Mouse (Mus musculus) limb, embryonic 14.5 days (tissue): ENCODE measurements around the gene Gm49393. TPM values are rescaled to one million over a fixed set of nuclear protein-coding genes. Genes with fewer than 3 reads are reported as not detected.
"Not testable (repeated sequence)": the region's sequence is repeated elsewhere in the genome, so short reads cannot be mapped to it uniquely, and the experiment has no call there.

Experiments used
- ATAC-seq: fragments of 200-750 bp; cut with Nextera tagmentation; 2 replicates; pipeline ENCODE4 v1.8.0; 2017; ENCODE audit warnings: low read depth, moderate number of reproducible peaks, moderate TSS enrichment; ENCODE audit not compliant: low FRiP score
- DNase-seq: peaks from one replicate; pipeline ENCODE4 v3.0.0-alpha.2; 2015; ENCODE audit warnings: low spot score
- H3K27ac ChIP-seq: fragments of 300-500 bp; sonication (generic); replicated peaks from 2 replicates; pipeline ENCODE4 v1.5.1; 2014; ENCODE audit warnings: low read depth, mild to moderate bottlenecking, low read length, moderate library complexity, mixed read lengths
- H3K27me3 ChIP-seq: fragments of 300-500 bp; sonication (generic); 2 replicates; pipeline ENCODE4 v1.6.1; 2014; ENCODE audit warnings: low read length, mixed read lengths; ENCODE audit not compliant: control insufficient read depth, insufficient read depth
- H3K36me3 ChIP-seq: fragments of 300-500 bp; sonication (generic); 2 replicates; pipeline ENCODE4 v1.6.1; 2014; ENCODE audit warnings: mild to moderate bottlenecking, low read length, moderate library complexity, mixed read lengths; ENCODE audit not compliant: control insufficient read depth, insufficient read depth
- H3K4me1 ChIP-seq: fragments of 300-500 bp; sonication (generic); 2 replicates; pipeline ENCODE4 v1.6.1; 2014; ENCODE audit warnings: antibody characterized with exemption, low read length, mixed read lengths; ENCODE audit not compliant: control insufficient read depth, insufficient read depth
- H3K4me2 ChIP-seq: fragments of 300-500 bp; sonication (generic); replicated peaks from 2 replicates; pipeline ENCODE4 v1.6.1; 2014; ENCODE audit warnings: low read depth, mild to moderate bottlenecking, low read length, moderate library complexity; ENCODE audit not compliant: severe bottlenecking
- H3K4me3 ChIP-seq: fragments of 300-500 bp; sonication (generic); replicated peaks from 2 replicates; pipeline ENCODE4 v1.5.1; 2014; ENCODE audit warnings: low read length
- H3K9ac ChIP-seq: fragments of 300-500 bp; sonication (generic); 2 replicates; pipeline ENCODE4 v1.6.1; 2014; ENCODE audit warnings: mild to moderate bottlenecking, low read depth, low read length, moderate library complexity; ENCODE audit not compliant: severe bottlenecking
- H3K9me3 ChIP-seq: fragments of 300-500 bp; sonication (generic); 2 replicates; pipeline ENCODE4 v1.6.1; 2016; ENCODE audit warnings: low read length; ENCODE audit not compliant: control insufficient read depth
- POLR2A ChIP-seq: fragments of 200-500 bp; IDR thresholded peaks from 2 replicates; pipeline ENCODE4 v1.8.0; 2012; ENCODE audit warnings: inconsistent platforms, mild to moderate bottlenecking, moderate library complexity, borderline replicate concordance; ENCODE audit not compliant: insufficient read depth, insufficient read length; ENCODE audit errors: extremely low read depth
- WGBS: fragments of 180-500 bp; shearing (Covaris S2); extraction: QIAGEN DNeasy Blood & Tissue Kit; methylation state at CpG from one replicate; pipeline ENCODE4 v1.1.7; 2014; 5-methylcytosine and 5-hydroxymethylcytosine counted together
- polyA plus RNA-seq, 2 experiments: library from polyadenylated mRNA; depleted of rRNA in 1 of 2; stranded (reverse) in 1 of 2; unstranded in 1 of 2; fragments of >200 nt; fragmentation: Nextera tagmentation in 1 of 2; extraction: Ambion mirVana in 1 of 2; gene quantifications; 2 replicates each; pipeline versions ENCODE4 v1.2.1 to v1.2.3; 2012 to 2014

Gene Gm49393
- polyA plus RNA-seq, 2 experiments = not detected

DNA sequence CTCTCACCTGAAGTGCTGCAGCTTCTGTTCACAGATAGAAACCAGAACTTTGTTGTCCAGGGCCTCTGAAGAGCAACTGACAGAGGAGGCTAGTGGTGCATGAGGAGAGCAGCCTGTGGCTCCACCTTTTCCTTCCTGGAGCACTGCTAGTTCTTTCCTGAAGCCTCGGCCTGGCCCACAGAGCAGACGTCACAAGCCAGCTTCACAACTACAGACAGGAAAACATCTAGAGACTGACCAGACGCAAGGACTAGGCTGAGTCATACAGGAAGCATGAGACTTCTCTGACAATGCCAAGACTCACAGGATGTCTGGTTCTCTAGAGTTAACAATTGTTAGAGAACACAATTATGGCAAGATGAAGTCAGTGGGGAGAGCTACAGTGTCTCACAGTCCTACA is 38.1 kb downstream of the Gm49393 start, which contains the start of gene Ctla2b:
TSS of gene Ctla2b (minus strand) at position 120 of the 400 bp plus-strand sequence.
- WGBS = 69% methylated on average over 3 of the region's 3 CpGs
- H3K9ac ChIP-seq = no peak within 1 kb of the TSS
- ATAC-seq = no peak
- TF ChIP-seq POLR2A = no peak
- no peaks in the 10 kb centered on the region for H3K9me3 ChIP-seq
- H3K4me2 ChIP-seq = no peak within 1 kb of the TSS
- peak; percentile 4 for DNase-seq
- no peak within 1 kb of the TSS for H3K27ac ChIP-seq
- H3K36me3 ChIP-seq = no peaks in the 10 kb centered on the region
- H3K4me1 ChIP-seq = no peaks in the 10 kb centered on the region
- H3K4me3 ChIP-seq = no peak within 1 kb of the TSS
- no peaks in the 10 kb centered on the region for H3K27me3 ChIP-seq

DNA sequence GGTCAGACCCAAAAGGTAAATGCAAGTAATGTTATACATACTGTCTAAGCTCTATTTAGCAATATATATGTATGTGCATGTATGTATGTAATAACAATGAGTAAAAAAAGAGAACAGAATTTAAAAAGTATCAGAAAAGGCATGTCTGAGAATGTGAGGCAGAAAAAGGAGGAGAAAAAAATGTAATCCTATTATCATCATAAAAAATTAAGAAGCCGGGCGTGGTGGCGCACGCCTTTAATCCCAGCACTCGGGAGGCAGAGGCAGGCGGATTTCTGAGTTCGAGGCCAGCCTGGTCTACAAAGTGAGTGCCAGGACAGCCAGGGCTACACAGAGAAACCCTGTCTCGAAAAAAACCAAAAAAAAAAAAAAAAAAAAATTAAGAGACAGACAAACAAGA is 38.6 kb downstream of the Gm49393 start, which contains the start of gene Gm49392:
TSS of gene Gm49392 (minus strand) at position 101 of the 400 bp plus-strand sequence.
- H3K36me3 ChIP-seq, ATAC-seq, H3K4me2 ChIP-seq, H3K27ac ChIP-seq, H3K9ac ChIP-seq, H3K27me3 ChIP-seq, DNase-seq, H3K4me1 ChIP-seq, H3K9me3 ChIP-seq, H3K4me3 ChIP-seq: not testable (repeated sequence)
- WGBS = 84% methylated on average over 7 of the region's 8 CpGs

DNA sequence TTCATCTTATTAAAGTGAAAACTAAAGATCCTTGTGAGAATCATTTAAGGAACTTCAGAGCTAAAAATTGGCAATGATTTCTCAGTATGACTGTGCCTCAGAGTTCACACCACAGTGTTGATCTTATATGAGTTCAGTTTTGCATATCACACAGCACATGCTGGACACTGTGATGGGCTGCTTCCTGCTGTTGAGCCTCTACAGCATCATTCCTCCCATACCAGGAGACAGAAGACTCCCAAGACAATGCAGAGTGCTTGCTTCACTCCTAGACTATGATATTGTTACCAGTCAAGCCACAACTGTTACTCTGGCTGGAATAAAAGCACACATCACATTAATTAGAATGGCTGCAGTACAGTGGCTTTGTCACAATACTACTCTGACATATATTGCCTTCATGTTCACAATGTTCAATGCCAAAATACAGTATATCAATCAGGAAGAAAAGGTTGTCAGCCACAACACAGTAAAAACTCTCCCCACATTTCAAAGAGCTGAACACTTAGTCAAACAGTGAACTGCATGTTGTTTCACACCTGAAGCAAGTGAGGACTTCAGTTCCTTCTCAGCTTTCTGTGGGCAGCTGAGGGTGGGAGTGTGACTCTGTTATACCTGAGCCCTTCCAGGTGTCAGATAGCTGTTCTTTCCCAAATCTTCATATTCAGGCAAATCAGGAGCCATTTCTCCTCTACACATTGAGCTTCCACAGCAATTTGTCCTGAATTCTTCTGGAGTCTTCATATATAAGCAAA is 39.8 kb downstream of the Gm49393 start:
- no peaks in the 10 kb centered on the region for H3K4me1 ChIP-seq
- DNase-seq (no peak), ATAC-seq (no peak)
- no peak overlapping the region for H3K27ac ChIP-seq
- H3K36me3 ChIP-seq = no peaks in the 10 kb centered on the region
- TF ChIP-seq POLR2A = no peak
- no peak overlapping the region for H3K9ac ChIP-seq
- no peaks in the 10 kb centered on the region for H3K9me3 ChIP-seq
- no peak overlapping the region for H3K4me3 ChIP-seq
- H3K4me2 ChIP-seq = no peak overlapping the region
- no peaks in the 10 kb centered on the region for H3K27me3 ChIP-seq

DNA sequence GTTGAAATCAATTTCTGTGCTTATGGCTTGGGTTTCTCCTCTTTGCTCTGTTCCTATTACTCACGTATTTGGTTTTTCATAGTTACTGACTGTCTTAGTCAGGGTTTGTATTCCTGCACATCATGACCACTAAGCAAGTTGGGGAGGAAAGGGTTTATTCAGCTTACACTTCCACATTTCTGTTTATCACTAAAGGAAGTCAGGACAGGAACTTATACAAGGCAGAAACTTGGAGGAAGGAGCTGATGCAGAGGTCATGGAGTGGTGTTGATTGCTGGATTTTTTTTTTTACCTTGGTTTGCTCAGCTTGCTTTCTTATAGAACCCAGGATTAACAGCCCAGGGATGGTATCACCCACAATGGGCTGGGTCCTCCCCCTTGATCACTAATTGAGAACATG is 43.1 kb downstream of the Gm49393 start:
- no peaks in the 10 kb centered on the region for H3K36me3 ChIP-seq
- WGBS = 86% methylated on average over 1 of the region's 1 CpGs
- H3K9ac ChIP-seq = no peak overlapping the region
- H3K4me1 ChIP-seq = no peaks in the 10 kb centered on the region
- TF ChIP-seq POLR2A = no peak
- H3K4me2 ChIP-seq = no peak overlapping the region
- DNase-seq (no peak), ATAC-seq (no peak)
- no peak overlapping the region for H3K4me3 ChIP-seq
- H3K27ac ChIP-seq = no peak overlapping the region
- H3K27me3 ChIP-seq = no peaks in the 10 kb centered on the region
- H3K9me3 ChIP-seq = no peaks in the 10 kb centered on the region

DNA sequence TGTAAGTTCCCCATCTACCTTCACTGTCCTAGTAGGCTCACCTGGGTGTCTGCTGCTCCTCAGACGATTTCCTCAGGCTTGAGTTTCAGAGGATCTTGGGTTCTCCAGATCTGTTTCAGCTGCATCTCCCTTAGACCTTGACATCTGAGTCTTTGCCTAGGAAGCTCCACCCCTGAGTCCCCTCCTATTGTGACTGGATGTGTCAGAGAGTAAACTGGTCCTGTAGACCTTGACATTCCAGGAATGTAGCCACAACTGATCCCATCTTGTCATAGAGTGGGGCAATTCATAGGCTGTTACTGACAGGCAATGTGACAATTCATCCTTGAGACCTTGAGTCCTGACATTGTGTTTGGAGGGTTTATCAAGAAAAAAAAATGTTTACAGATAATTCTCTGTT is 71.1 kb downstream of the Gm49393 start, which contains the start of gene 4930486L24Rik:
TSS of gene 4930486L24Rik (minus strand) at position 195 of the 400 bp plus-strand sequence.
- H3K4me1 ChIP-seq = no peaks in the 10 kb centered on the region
- H3K36me3 ChIP-seq = no peaks in the 10 kb centered on the region
- no peak within 1 kb of the TSS for H3K9ac ChIP-seq
- no peak for ATAC-seq
- DNase-seq = no peak
- 47% methylated on average over 1 of the region's 1 CpGs for WGBS
- H3K27me3 ChIP-seq = no peaks in the 10 kb centered on the region
- no peak within 1 kb of the TSS for H3K27ac ChIP-seq
- no peaks in the 10 kb centered on the region for H3K9me3 ChIP-seq
- no peak for TF ChIP-seq POLR2A
- H3K4me2 ChIP-seq = no peak within 1 kb of the TSS
- H3K4me3 ChIP-seq = no peak within 1 kb of the TSS
